Mouse (Mus musculus) heart, postnatal 0 days (tissue): ENCODE data around the gene Smim13. TPM values are rescaled to one million over a fixed set of nuclear protein-coding genes. Genes with fewer than 3 reads are reported as not detected.
"Not testable (repeated sequence)": the region's sequence is repeated elsewhere in the genome, so short reads cannot be mapped to it uniquely, and the experiment has no call there.

Source experiments
- ATAC-seq: fragments of 200-750 bp; cut with Nextera tagmentation; 2 replicates; pipeline ENCODE4 v1.8.0; 2017; ENCODE audit warnings: low read depth, moderate number of reproducible peaks, moderate library complexity; ENCODE audit not compliant: insufficient read depth
- DNase-seq: peaks from one replicate; pipeline ENCODE4 v3.0.0-alpha.2; 2016; ENCODE audit warnings: low spot score
- H3K27ac ChIP-seq: fragments of 300-500 bp; sonication (generic); 2 replicates; pipeline ENCODE4 v1.5.1; 2014; ENCODE audit warnings: low read depth, mild to moderate bottlenecking
- H3K27me3 ChIP-seq: fragments of 300-500 bp; sonication (generic); 2 replicates; pipeline ENCODE4 v1.6.1; 2014; ENCODE audit warnings: low read length, mixed read lengths; ENCODE audit not compliant: control insufficient read depth, insufficient read depth
- H3K36me3 ChIP-seq: fragments of 300-500 bp; sonication (generic); replicated peaks from 2 replicates; pipeline ENCODE4 v1.6.1; 2014; ENCODE audit warnings: low read length, mixed read lengths; ENCODE audit not compliant: control insufficient read depth, insufficient read depth
- H3K4me1 ChIP-seq: fragments of 300-500 bp; sonication (generic); 2 replicates; pipeline ENCODE4 v1.6.1; 2014; ENCODE audit warnings: antibody characterized with exemption; ENCODE audit not compliant: control insufficient read depth, insufficient read depth
- H3K4me2 ChIP-seq: fragments of 300-500 bp; sonication (generic); 2 replicates; pipeline ENCODE4 v1.6.1; 2014; ENCODE audit warnings: low read depth, mild to moderate bottlenecking, low read length, moderate library complexity
- H3K4me3 ChIP-seq: fragments of 300-500 bp; sonication (generic); 2 replicates; pipeline ENCODE4 v1.5.1; 2014; ENCODE audit warnings: low read depth, low read length
- H3K9ac ChIP-seq: fragments of 300-500 bp; sonication (generic); replicated peaks from 2 replicates; pipeline ENCODE4 v1.6.1; 2014; ENCODE audit warnings: low read depth, low read length, mixed read lengths
- H3K9me3 ChIP-seq: fragments of 300-500 bp; sonication (generic); replicated peaks from 2 replicates; pipeline ENCODE4 v1.6.1; 2016; ENCODE audit warnings: low read length; ENCODE audit not compliant: control insufficient read depth
- CTCF ChIP-seq: IDR thresholded peaks from 2 replicates; pipeline ENCODE4 v1.5.1; 2016; ENCODE audit warnings: antibody characterized with exemption, control low read depth, low read depth
- EP300 ChIP-seq: IDR thresholded peaks from 2 replicates; pipeline ENCODE4 v1.6.1; 2016; ENCODE audit warnings: antibody characterized with exemption, low read depth
- WGBS: fragments of 180-500 bp; shearing (Covaris S2); extraction: QIAGEN DNeasy Blood & Tissue Kit; methylation state at CpG from one replicate; pipeline ENCODE4 v1.1.7; 2014; 5-methylcytosine and 5-hydroxymethylcytosine counted together
- polyA plus RNA-seq: library from polyadenylated mRNA; unstranded; fragments of >200 nt; fragmentation: Nextera tagmentation; extraction: Ambion mirVana; gene quantifications from 2 replicates; pipeline ENCODE4 v1.2.1, GENCODE M21; 2015
- total RNA-seq: library from RNA; depleted of rRNA; stranded (reverse); fragments of >200 nt; gene quantifications from 2 replicates; pipeline ENCODE4 v1.2.3, GENCODE M21; 2014; ENCODE audit warnings: low replicate concordance; rRNA removed

Smim13 gene
- total RNA-seq, result 14.6 and 15.5 TPM in 2 replicates
- polyA plus RNA-seq, result 7.9 TPM in 2 replicates

DNA sequence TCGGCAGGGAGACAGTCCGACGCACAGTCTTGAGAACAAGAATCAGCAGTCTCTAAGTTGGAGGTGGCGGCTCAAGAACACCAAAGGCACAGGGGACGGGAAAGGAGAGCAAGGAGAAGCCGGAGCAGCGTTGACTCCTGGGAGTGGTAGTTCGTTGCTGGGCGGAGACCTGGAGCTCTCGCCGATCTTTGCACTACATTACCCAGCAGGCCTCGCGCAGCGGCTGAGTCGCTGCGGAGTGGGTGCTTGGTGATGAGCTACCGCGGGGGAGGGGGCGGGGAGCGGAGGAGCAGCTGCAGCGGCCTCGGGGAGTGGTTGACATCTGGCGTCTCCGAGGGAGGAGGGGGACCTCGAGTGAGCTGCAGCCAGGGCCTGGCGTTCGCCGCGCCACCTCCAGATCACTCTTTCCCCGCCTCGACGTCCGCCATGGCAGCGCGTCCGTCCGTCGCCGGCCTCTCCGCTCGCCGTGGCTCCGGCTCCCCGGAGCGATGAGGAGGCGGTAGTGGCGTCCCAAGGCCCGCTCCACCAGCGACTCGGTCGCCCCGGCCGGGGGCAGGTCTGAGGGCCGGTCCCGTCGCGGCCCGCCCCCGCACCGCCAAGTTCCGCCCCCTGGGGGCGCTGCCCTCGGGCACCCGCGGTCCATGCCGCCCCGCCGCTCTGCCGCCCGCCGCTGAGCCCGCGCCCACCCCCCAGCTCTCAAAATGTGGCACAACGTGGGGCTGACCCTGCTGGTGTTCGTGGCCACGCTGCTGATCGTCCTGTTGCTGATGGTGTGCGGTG is at the start of gene Smim13:
Gene Smim13, plus strand, starts transcription at position 307 of the 780 bp plus-strand sequence.
- Histone ChIP-seq H3K9ac (peak within 1 kb of the TSS; percentile 70), H3K36me3 (no peaks in the 10 kb centered on the region), H3K9me3 (no peaks in the 10 kb centered on the region), H3K27me3 (no peaks in the 10 kb centered on the region), H3K4me1 (peaks cover 8% of the 10 kb centered on the region), H3K4me2 (peak within 1 kb of the TSS; percentile 93), H3K27ac (peak within 1 kb of the TSS; percentile 91), H3K4me3 (peak within 1 kb of the TSS; percentile 83)
- TF ChIP-seq CTCF (no peak), EP300 (no peak)
- under 1% methylated on average over 67 of the region's 78 CpGs for WGBS
- peak; percentile 98 for DNase-seq
- ATAC-seq, result peak; percentile 97

- Histone ChIP-seq H3K9me3 (no peaks in the 10 kb centered on the region), H3K27ac (no peak overlapping the region), H3K9ac (no peak overlapping the region), H3K27me3 (no peaks in the 10 kb centered on the region), H3K36me3 (no peaks in the 10 kb centered on the region), H3K4me2 (no peak overlapping the region), H3K4me1 (no peaks in the 10 kb centered on the region), H3K4me3 (no peak overlapping the region)
- no peak for ATAC-seq
- DNase-seq, result no peak
- TF ChIP-seq CTCF (no peak), EP300 (no peak)
- whole genome bisulfite sequencing, result 68% methylated on average over 2 of the region's 2 CpGs
These were observed 48.8 kb upstream of the Smim13 start for GRCm38 (mm10) chr13:41200861-41201260.

DNA sequence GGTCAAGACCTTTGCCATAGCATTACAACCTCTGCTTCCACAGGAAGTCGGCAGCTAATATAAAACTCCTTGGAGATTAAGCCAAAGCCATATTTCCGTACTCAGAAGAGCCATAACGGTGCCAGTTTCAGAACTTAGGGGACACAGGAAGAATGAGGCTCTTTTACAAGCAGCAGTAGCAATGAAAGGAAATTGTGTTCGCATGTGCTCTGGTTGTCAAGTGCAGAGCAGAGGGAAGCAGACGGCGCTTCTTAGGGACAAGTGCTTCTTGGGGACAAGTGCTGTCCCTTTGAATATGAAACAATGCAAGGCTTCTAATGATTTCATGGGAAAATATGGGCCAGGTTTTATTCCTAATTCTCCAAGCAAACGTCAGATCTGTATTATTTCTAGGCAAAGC is 46.4 kb upstream of the Smim13 start:
- Histone ChIP-seq H3K36me3 (no peaks in the 10 kb centered on the region), H3K4me2 (no peak overlapping the region), H3K9me3 (no peaks in the 10 kb centered on the region), H3K4me1 (no peaks in the 10 kb centered on the region), H3K27me3 (no peaks in the 10 kb centered on the region), H3K9ac (no peak overlapping the region), H3K4me3 (no peak overlapping the region), H3K27ac (no peak overlapping the region)
- ATAC-seq, result no peak
- WGBS, result 58% methylated on average over 7 of the region's 7 CpGs
- no peak for DNase-seq
- no peak for TF ChIP-seq EP300
- TF ChIP-seq CTCF, result no peak

GRCm38 (mm10) chr13:41203691-41204090 is 46.0 kb upstream of the Smim13 start:
- H3K4me1 ChIP-seq, result no peaks in the 10 kb centered on the region
- H3K27ac ChIP-seq, result no peak overlapping the region
- no peak overlapping the region for H3K4me2 ChIP-seq
- H3K9me3 ChIP-seq, result no peaks in the 10 kb centered on the region
- no peak for DNase-seq
- no peaks in the 10 kb centered on the region for H3K27me3 ChIP-seq
- H3K36me3 ChIP-seq, result no peaks in the 10 kb centered on the region
- no peak overlapping the region for H3K9ac ChIP-seq
- ATAC-seq, result no peak
- H3K4me3 ChIP-seq, result no peak overlapping the region
- 47% methylated on average over 9 of the region's 9 CpGs for WGBS
- TF ChIP-seq EP300 (no peak), CTCF (no peak)

- not testable (repeated sequence) for H3K4me2 ChIP-seq, H3K9me3 ChIP-seq, H3K27ac ChIP-seq, H3K36me3 ChIP-seq, H3K9ac ChIP-seq, ATAC-seq, DNase-seq, H3K4me1 ChIP-seq, H3K4me3 ChIP-seq, H3K27me3 ChIP-seq
These were observed 44.1 kb upstream of the Smim13 start for GRCm38 (mm10) chr13:41205568-41205967.

DNA sequence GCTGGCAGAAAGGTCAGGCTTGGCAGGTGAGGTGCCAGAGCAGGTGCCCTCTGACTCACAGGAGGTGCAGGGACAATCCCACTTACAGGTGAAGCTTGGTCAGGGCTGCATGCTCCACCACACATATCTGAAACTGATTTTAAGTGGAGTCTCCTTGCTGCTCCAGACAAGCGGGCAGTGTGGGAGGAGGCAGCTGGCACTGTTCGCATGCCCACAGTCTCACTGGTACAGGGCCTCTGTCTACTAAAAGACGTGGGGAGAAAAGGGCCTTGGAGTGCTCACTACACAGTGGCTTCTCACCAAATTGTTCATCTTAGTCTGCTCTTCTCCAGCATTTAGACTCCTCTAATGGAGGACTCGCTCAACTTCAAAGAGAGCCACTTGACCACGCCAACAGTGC is 43.4 kb upstream of the Smim13 start:
- TF ChIP-seq EP300 (no peak), CTCF (no peak)
- no peaks in the 10 kb centered on the region for H3K9me3 ChIP-seq
- ATAC-seq (no peak), DNase-seq (no peak)
- 83% methylated on average over 5 of the region's 5 CpGs for WGBS
- H3K36me3 ChIP-seq, result no peaks in the 10 kb centered on the region
- no peak overlapping the region for H3K9ac ChIP-seq
- H3K4me3 ChIP-seq, result no peak overlapping the region
- no peaks in the 10 kb centered on the region for H3K4me1 ChIP-seq
- H3K27ac ChIP-seq, result no peak overlapping the region
- no peaks in the 10 kb centered on the region for H3K27me3 ChIP-seq
- H3K4me2 ChIP-seq, result no peak overlapping the region
